Mouse (Mus musculus) adrenal gland, adult (tissue): ENCODE data around the gene Il10.
"Not testable (repeated sequence)": the region's sequence is repeated elsewhere in the genome, so short reads cannot be mapped to it uniquely, and the experiment has no call there.

Source experiments
- DNase-seq, 2 experiments: peaks; one replicate each; pipeline ENCODE4 v3.0.0; 2022 to 2023; ENCODE audit warnings: low spot score in 1 of 2; ENCODE audit not compliant: inconsistent age in 2 of 2

Gene Il10

GRCm38 (mm10) chr1:131015879-131016278 lies 3.8 kb upstream of the Il10 start:
- DNase-seq = no peak

DNA sequence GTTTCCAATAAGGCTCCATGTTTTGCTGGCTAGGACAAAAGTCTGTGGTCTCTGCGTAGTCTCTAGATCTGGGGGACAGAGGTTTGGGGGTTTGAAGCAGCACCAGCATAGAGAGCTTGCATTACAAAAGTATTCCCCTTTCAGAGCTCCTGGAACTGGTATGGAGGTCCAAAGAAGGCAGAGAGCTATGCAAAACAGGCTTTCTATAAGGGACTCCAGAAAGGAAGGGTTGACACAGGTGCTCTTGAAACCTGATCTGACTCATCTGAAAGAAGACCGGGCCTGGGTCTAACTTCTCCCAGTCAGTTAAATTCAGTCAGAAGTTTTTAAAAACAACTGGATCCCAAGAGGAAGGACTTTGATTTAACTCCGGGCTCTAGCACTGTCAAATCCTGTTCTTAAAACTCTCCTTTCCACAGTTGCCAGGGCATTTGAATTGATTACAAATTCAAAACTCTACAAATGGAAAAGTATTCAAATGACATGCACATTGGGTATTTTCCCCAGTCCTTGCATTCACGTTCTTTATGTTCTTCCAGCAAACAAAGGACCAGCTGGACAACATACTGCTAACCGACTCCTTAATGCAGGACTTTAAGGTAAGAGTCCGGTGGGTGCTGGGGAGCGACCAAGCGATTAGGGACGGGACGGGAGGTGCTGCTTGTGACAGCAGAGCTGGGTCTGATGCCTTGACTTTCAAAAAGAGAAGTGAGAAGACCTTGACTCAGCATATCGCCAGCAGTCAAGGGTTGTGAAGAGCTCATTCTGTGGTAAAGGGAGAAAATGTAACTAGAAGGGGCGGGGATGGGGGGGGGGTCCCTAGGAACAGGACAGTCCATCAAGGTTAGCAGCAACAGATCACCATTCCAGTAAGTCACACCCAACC lies 1.0 kb downstream of the Il10 start:
- no peak for DNase-seq

DNA sequence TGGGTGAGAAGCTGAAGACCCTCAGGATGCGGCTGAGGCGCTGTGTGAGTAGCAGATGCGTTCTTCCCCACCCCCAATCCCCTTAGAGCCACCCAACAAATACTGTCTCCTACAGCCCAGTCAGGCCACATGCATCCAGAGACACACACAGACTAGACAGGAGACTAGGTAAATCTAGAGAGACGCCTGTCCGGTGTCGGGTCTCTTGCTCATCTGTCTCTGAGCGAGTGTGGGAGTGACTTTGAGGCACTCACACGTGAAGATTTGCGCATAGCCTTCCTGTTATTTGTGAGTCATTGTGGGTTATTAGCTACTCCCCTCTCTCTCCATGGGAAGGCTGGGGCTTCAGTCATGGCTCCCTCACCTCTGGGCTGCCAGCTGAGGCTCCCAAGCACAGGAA lies 1.8 kb downstream of the Il10 start:
- DNase-seq = no peak

GRCm38 (mm10) chr1:131021900-131022590 lies 2.4 kb downstream of the Il10 start:
- DNase-seq = no peak

- no peak for DNase-seq
These were observed 3.1 kb downstream of the Il10 start for GRCm38 (mm10) chr1:131022591-131023249.

DNA sequence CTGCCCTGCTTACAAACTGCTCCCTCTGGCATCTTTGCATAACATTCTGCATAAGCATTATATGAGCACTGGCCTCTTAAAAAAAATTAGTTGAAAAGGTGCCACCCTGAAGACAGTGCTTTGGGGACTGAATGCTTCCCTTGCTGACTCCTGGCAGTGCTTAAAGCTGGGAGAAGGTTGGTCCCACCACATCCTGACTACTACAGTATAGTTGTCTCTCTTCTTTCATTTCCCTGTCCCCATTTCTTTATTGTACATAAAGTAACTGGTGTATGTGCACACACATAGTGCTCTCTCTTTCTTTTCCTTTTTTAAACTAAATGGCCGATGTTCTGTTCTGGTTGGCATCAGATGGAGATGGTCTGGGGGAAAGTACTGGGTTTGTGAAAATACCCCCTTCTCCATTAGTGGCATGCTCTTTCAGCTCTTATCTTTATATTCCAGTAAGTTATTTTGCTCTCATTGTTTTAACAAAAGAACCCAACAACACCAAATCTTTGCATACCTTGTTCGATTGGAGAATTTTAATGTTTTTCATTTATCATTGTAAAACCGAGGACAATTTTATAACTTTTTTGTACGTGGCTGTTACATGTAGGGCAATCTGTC lies 3.7 kb downstream of the Il10 start:
- not testable (repeated sequence) for DNase-seq

DNA sequence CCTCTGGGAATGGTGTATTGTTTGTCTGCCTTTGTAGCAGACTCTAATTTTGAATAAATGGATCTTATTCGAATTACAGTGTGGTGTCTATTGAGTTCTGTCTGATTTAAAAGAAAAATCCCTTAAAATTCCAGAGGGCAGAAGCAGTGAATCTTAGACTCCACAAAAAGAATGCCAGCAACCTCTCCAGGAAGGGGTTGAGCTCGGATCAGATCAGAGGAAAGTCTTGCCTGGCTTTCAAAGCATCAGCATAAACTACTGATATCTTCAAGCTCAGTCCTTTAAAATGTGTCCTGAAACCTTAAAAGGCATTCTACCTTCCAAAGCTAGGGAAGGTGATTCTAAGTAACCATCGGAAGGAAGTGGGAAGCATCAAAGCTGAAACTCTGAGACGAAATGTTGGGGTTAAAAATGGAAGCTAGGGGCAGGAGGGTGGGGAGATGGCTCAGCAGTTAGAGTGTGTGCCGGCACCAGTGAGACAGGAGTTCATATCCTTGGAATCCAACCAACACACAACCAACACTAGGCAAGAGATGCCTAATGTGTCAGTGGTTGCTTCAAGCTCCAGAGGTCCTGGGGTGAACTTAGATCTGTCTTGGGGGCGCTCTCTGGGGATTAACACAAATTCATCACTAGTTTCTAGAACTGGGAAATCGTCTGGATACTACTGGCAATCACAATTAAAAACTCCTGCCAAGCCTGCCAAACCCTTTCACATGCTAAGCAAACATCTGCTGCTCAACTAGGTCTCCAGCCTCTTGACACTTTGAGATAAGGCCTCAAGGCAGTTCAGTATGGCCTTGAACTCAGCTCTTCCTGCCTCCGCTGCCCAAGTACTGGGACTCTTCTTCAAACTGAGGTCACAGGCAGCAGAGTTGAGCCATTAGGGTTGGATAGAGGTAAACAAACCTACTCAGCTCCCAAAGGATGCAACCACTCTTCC lies 5.5 kb downstream of the Il10 start:
- peak in 1 of 2 experiments; percentile 45 for DNase-seq

DNA sequence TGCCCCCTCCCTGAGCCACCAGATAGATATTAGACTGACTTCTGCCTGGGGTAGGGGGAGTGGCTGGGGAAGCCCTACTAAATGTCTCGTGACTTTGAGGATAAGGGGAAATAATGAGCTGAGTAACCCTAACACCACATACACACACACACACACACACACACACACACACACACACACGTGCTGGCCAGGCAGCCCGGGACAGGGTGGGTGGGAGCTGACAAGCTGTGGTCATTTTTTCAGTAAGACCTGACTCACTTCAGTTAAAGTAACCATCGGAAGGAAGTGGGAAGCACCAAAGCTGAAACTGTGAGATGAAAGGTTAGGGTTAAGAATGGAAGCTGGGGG lies 6.2 kb downstream of the Il10 start:
- DNase-seq = no peak

DNA sequence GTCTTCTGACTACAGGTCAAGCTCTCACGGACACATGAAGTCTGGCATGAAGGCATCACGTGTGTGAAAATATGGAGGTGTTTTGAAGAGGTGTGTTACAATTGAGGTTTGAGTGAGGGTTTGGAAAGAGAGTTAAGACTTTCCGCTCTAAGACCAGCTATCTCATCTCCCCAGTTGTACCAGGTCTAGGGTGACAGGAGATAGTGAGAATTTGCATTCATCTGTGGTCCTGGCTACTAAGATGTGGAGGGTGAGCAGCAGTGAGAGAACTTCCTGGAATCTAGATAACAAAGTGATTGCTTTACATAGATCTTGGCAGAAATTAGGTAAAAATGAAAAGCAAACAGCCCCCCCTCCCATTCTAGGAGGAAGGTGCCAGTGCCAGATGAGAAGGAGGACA lies 9.6 kb downstream of the Il10 start:
- no peak for DNase-seq

GRCm38 (mm10) chr1:131030261-131030660 lies 10.6 kb downstream of the Il10 start:
- DNase-seq = peak in 1 of 2 experiments; percentile 51

- DNase-seq = no peak
These were observed 11.6 kb downstream of the Il10 start for GRCm38 (mm10) chr1:131031267-131031666.

- no peak for DNase-seq
These were observed 18.4 kb downstream of the Il10 start for GRCm38 (mm10) chr1:131038001-131038400.

DNA sequence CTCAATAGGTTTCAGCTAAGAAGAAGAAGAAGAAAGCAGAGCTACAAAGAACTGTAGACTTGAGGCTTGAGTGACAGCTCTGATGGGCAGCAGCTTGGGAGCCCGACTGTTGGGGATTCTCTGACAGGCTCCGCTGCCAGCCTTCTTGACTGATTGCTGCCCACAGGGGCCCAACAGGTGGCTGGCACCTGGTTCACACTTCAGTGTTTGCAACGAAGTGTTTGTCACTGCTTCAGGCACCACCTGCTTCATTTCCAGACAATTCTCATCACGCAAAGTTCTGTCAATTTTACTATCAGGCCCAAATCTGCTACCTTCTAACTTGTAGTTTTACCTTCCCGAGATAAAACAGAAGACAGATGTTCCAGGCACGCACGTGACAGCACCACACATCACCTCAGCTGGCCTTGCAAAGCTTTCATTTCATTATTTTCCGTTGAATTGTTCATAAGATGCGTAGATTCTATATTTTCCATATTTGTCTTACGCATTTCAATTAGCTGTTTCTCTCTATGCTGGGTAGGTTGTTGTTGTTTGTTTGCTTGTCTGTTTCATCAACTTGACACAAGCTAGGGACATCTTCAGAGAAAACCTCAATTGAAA lies 18.9 kb downstream of the Il10 start:
- no peak for DNase-seq

DNA sequence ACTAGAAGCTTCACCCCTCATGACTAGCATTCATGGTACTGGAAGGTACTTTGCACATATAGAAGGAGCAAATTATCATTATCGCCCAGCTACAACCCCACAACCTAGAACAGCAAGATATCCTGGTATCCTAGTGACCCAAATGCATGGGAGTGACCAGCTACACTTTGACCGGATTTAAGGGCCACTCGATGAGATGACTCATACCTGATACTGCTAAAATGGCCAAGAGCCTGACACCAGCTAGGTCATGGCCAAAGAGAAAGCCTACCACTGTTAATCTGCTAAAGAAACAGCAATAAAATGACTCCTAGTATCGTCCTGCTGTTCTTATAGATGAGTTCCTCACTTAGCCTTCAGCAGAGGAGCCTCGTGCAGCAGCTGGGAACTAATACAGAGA lies 19.8 kb downstream of the Il10 start:
- DNase-seq = peak in 1 of 2 experiments; percentile 68

DNA sequence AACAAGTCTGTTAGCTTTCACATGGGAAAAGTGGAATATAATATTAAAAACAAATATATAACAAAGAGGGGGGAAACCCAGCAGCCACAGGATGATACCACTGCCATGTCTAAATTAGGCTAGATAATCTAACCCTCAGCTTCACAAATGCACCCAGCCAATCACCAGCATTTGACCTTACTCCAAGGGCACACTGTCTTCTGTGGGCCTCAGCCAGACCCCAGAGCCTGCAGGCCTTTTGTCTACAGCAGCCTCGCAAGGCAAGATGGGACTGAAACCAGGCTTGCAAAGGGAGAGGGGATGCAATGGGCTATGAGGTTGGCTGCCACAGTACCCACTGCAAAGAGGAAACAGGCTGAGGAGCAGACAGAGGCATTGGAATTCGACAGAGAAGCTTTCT lies 22.6 kb downstream of the Il10 start:
- DNase-seq = no peak

DNA sequence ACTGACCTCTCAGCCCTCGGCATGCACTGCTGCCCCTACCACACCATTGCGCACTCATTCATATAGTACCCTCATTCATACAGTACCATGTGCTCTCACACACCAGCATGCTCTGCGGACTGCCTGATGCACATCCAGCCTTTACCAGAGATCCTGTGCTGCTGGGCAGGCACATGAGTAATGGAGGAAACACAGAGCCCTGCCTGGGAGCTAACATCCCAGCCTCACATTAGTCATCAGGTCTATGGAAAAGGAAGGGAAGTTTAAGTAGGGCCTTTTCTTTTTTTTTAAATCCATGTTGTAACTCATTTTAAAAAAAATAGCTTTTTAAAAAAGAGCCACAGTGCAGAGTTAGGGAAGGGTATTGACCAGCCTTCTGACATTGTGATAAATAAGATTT lies 23.1 kb downstream of the Il10 start:
- no peak for DNase-seq

DNA sequence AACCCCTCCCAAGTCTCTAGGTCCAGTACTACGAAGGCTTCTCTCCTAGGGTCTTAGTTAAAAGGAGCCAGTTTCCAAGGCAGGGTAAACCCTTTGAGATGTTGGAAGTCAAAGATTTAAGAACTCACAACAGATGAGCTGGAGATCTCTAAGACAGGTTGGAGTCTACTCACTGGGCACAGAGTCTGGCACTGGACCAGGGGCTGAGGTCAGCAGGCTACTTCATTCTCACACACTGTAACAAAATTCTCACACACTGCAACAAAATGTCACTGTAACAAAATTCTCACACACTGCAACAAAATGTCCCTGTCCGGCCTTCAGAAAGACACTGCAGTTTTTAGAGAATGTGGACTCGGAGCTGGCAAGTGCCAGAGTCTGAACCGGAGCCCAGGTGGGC lies 24.0 kb downstream of the Il10 start:
- peak in 1 of 2 experiments; percentile 50 for DNase-seq

GRCm38 (mm10) chr1:131045723-131046355 lies 26.2 kb downstream of the Il10 start:
- peak; percentile 17 to 69 for DNase-seq

DNA sequence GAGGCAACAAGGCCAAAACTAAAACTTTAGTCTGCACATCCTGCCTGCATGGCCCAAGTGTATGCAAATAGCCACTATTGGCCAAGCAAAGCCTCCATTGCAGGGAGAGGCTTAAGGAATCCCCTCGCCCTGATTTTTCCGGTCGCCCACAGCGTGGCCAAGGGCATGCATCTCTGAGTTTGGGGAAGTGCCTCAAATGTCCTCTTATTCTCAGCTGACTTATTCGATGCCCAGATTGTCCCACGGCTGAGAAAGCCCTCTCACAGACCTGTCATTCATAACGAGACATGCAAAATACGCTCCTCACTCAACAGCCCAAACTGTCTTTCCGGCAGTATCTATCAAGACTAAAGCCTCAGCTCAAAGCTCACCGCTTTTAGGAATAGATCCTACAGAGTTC lies 27.0 kb downstream of the Il10 start:
- DNase-seq = peak in 1 of 2 experiments; percentile 34
